ENCODE assay signal across 8 mouse cellular contexts in the genomic region with DNA sequence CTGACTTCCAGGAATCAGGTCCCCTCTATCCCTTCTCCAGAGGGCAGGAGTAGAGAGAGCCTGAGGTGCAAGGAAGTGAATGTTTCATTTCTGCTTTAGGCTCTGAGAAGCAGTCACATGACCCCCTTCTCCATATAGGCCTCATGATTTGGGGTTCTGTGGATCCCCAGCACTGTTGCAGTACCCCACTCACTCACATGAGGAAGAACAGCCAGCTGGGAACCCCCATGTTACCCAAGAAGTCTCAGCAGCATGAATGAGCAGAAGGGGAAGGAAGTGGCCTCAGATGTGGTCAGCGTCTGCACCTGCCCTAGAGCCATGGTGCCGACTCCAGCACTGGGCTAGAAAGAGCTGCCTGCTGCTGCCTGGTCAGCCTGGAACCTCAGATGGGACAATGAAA. TPM values are rescaled to one million over a fixed set of nuclear protein-coding genes. Genes with fewer than 3 reads are reported as not detected.
A peak's percentile ranks its signal among the peaks of the same experiment; 100 is the strongest.
DNase-seq lines count a peak whose midpoint lies in the region; ATAC-seq and TF ChIP-seq lines count a peak whose summit lies in the region.

No protein-coding gene starts in this region.

- no peaks in the 10 kb centered on the region; the same call in none of the 2 replicates for H3K27me3 ChIP-seq in liver, embryonic 16.5 days (ENCODE audit: control insufficient read depth, insufficient read depth, low read depth, low read length)
- no peaks in the 10 kb centered on the region for H3K27me3 ChIP-seq in small intestine, adult 2 months (ENCODE audit: control insufficient read depth, insufficient read depth, low read length)

- no peak overlapping the region; the same call in 1 of the 2 replicates for H3K27ac ChIP-seq in liver, embryonic 16.5 days (ENCODE audit: low read length)
- peak overlapping the region; percentile 87 for H3K27ac ChIP-seq in small intestine, adult 2 months (ENCODE audit: insufficient read depth, low read depth, low read length)

- H3K9ac ChIP-seq in liver, embryonic 16.5 days (ENCODE audit: low read depth, low read length), result no peak overlapping the region

- peak; percentile 72 for DNase-seq in layer of hippocampus, adult 9-11 months
- DNase-seq in layer of hippocampus, adult 11-12 months (ENCODE audit: low spot score), result no peak
- DNase-seq in heart, adult 9 months (ENCODE audit: low spot score in 2 of 2), result peak; percentile 52 to 80
- no peak for DNase-seq in gastrocnemius, postnatal 10 days
- DNase-seq in right cerebral cortex, postnatal 14 days, result no peak
- DNase-seq in urinary bladder, adult 2 months (ENCODE audit: low spot score), result no peak

- WGBS in liver, embryonic 16.5 days (ENCODE audit: insufficient replicate concordance), result 33% methylated on average over 2 of the region's 2 CpGs
- 76% methylated on average over 2 of the region's 2 CpGs for WGBS in small intestine, adult 2 months

- H3K4me3 ChIP-seq in liver, embryonic 16.5 days (ENCODE audit: low read depth, low read length), result no peak overlapping the region
- no peak overlapping the region for H3K4me3 ChIP-seq in small intestine, adult 2 months (ENCODE audit: low read depth, low read length)

- no peak for TF ChIP-seq POLR2A in small intestine, adult 2 months (IDR thresholded peaks at IDR 0.05; ENCODE audit: low read depth, low read length)

- H3K36me3 ChIP-seq in liver, embryonic 16.5 days (ENCODE audit: control insufficient read depth, insufficient read depth), result no peaks in the 10 kb centered on the region
- peaks cover 31% of the 10 kb centered on the region for H3K36me3 ChIP-seq in small intestine, adult 2 months (ENCODE audit: control insufficient read depth, insufficient read depth, low read length)

- TF ChIP-seq CTCF in small intestine, adult 2 months (IDR thresholded peaks at IDR 0.05; ENCODE audit: extremely low read depth, insufficient read length, insufficient replicate concordance, low read depth, low read length), result no peak

- ATAC-seq in liver, embryonic 16.5 days (ENCODE audit: low read depth), result peak; percentile 46; the same call in 1 of the 2 replicates

- peaks cover 11% of the 10 kb centered on the region for H3K4me1 ChIP-seq in liver, embryonic 16.5 days (ENCODE audit: control insufficient read depth, low read depth, low read length)
- H3K4me1 ChIP-seq in small intestine, adult 2 months (ENCODE audit: control insufficient read depth, insufficient read depth, insufficient read length, low read length), result peaks cover 61% of the 10 kb centered on the region

- no peak overlapping the region for H3K4me2 ChIP-seq in liver, embryonic 16.5 days (ENCODE audit: low read depth, low read length)

- no peaks in the 10 kb centered on the region for H3K9me3 ChIP-seq in liver, embryonic 16.5 days (replicated peaks; ENCODE audit: control insufficient read depth, low read length)

RNA-seq across cellular contexts. Expression of gene Cel, which starts 23.3 kb away (rescaled TPM):
- polyA plus RNA-seq in liver, embryonic 16.5 days (2015; fragmentation: Nextera tagmentation; extraction: Ambion mirVana), result 1.6 and 9.7 TPM in 2 replicates
- 8.8 and 5,109 TPM in 2 replicates for polyA plus RNA-seq in small intestine, adult 2 months (2012; rRNA removed)
- total RNA-seq in gastrocnemius, postnatal 10 days (2021), result not detected
- 0.07 and 0.44 TPM in 2 replicates for polyA plus RNA-seq in urinary bladder, adult 2 months (2012; rRNA removed)

RNA-seq across cellular contexts. Expression of gene Ralgds, which starts 27.0 kb away (rescaled TPM):
- polyA plus RNA-seq in liver, embryonic 16.5 days (2015; fragmentation: Nextera tagmentation; extraction: Ambion mirVana), result 2.3 TPM in 2 replicates
- 51.2 and 110 TPM in 2 replicates for polyA plus RNA-seq in small intestine, adult 2 months (2012; rRNA removed)
- total RNA-seq in gastrocnemius, postnatal 10 days (2021), result 10 to 100 TPM; 33.1 to 43.9 TPM
- polyA plus RNA-seq in urinary bladder, adult 2 months (2012; rRNA removed), result 50.7 and 65.6 TPM in 2 replicates

RNA-seq across cellular contexts. Expression of gene Gm10134, which starts 34.1 kb away (rescaled TPM):
- 1.1 and 1.3 TPM in 2 replicates for polyA plus RNA-seq in liver, embryonic 16.5 days (2015; fragmentation: Nextera tagmentation; extraction: Ambion mirVana)
- 0.57 TPM in 1 of 2 replicates, not detected in the other for polyA plus RNA-seq in small intestine, adult 2 months (2012; rRNA removed)
- 1 to 10 TPM in 1 of 2 experiments, not detected in 1; 2.0 TPM for total RNA-seq in gastrocnemius, postnatal 10 days (2021)
- polyA plus RNA-seq in urinary bladder, adult 2 months (2012; rRNA removed), result 0.55 and 1.6 TPM in 2 replicates

RNA-seq across cellular contexts. Expression of gene Gbgt1, which starts 43.3 kb away (rescaled TPM):
- 0.28 and 0.70 TPM in 2 replicates for polyA plus RNA-seq in liver, embryonic 16.5 days (2015; fragmentation: Nextera tagmentation; extraction: Ambion mirVana)
- 4.7 and 4.8 TPM in 2 replicates for polyA plus RNA-seq in small intestine, adult 2 months (2012; rRNA removed)
- total RNA-seq in gastrocnemius, postnatal 10 days (2021), result 1 to 10 TPM; 1.9 to 3.5 TPM
- 3.2 and 4.0 TPM in 2 replicates for polyA plus RNA-seq in urinary bladder, adult 2 months (2012; rRNA removed)

RNA-seq across cellular contexts. Expression of gene Gtf3c5, which starts 43.6 kb away (rescaled TPM):
- 12.1 TPM in 2 replicates for polyA plus RNA-seq in liver, embryonic 16.5 days (2015; fragmentation: Nextera tagmentation; extraction: Ambion mirVana)
- 7.7 and 13.7 TPM in 2 replicates for polyA plus RNA-seq in small intestine, adult 2 months (2012; rRNA removed)
- total RNA-seq in gastrocnemius, postnatal 10 days (2021), result 10 to 100 TPM in 1 of 2 experiments, 1 to 10 TPM in 1; 9.1 to 10.2 TPM
- 21.3 and 21.7 TPM in 2 replicates for polyA plus RNA-seq in urinary bladder, adult 2 months (2012; rRNA removed)

Comparison
In these comparisons a context has a peak if more than half of its experiments do, and no peak if none do; other contexts are left out.
1. DNase-seq: peak in layer of hippocampus, adult 9-11 months (single experiment) and heart, adult 9 months (2 of 2); none in layer of hippocampus, adult 11-12 months (single experiment), gastrocnemius, postnatal 10 days (single experiment), right cerebral cortex, postnatal 14 days (single experiment) and urinary bladder, adult 2 months (single experiment).
2. RNA of gene Ralgds, which starts 27.0 kb away (polyA plus RNA-seq): 51.2 to 110 TPM in small intestine, adult 2 months and 50.7 to 65.6 TPM in urinary bladder, adult 2 months; 2.3 TPM in liver, embryonic 16.5 days; every median in the first group is over 10 times any median in the second.